Mouse (Mus musculus) MEL-GATA-1-ER (cell line): ENCODE data around the gene 4930578G10Rik.
"Not testable (repeated sequence)": the region's sequence is repeated elsewhere in the genome, so short reads cannot be mapped to it uniquely, and the experiment has no call there.

Experiments
- DNase-seq: peaks from one replicate; pipeline ENCODE4 v3.0.0-alpha.2; 2012; ENCODE audit warnings: low read depth; ENCODE audit errors: extremely low read depth

Gene 4930578G10Rik

GRCm38 (mm10) chr4:42735245-42735644 lies at the start of gene 4930578G10Rik:
Gene 4930578G10Rik, plus strand, starts transcription at chr4:42735545.
- DNase-seq = not testable (repeated sequence)

GRCm38 (mm10) chr4:42756477-42756876 lies 21.1 kb downstream of the 4930578G10Rik start, which contains the start of gene Ccl19:
Gene Ccl19, minus strand, starts transcription at chr4:42756577.
- DNase-seq = not testable (repeated sequence)

GRCm38 (mm10) chr4:42773893-42774292 lies 38.5 kb downstream of the 4930578G10Rik start, which contains the start of gene Ccl21a:
Gene Ccl21a, minus strand, starts transcription at chr4:42773993.
- not testable (repeated sequence) for DNase-seq

- DNase-seq = not testable (repeated sequence)
Observed at GRCm38 (mm10) chr4:42853788-42854187, 118.4 kb downstream of the 4930578G10Rik start, which contains the start of gene Fam205a1. Gene Fam205a1, minus strand, starts transcription at chr4:42853888.

- DNase-seq = not testable (repeated sequence)
Observed at GRCm38 (mm10) chr4:42856671-42857070, 121.3 kb downstream of the 4930578G10Rik start, which contains the start of gene Gm12394. Gene Gm12394, minus strand, starts transcription at chr4:42856771.

GRCm38 (mm10) chr4:42860483-42860882 lies 125.1 kb downstream of the 4930578G10Rik start:
- not testable (repeated sequence) for DNase-seq

GRCm38 (mm10) chr4:42863487-42863886 lies 128.1 kb downstream of the 4930578G10Rik start:
- not testable (repeated sequence) for DNase-seq

- no peak for DNase-seq
Observed at GRCm38 (mm10) chr4:42867390-42867789, 132.0 kb downstream of the 4930578G10Rik start.

GRCm38 (mm10) chr4:42868193-42868592 lies 132.8 kb downstream of the 4930578G10Rik start:
- DNase-seq = no peak

GRCm38 (mm10) chr4:42870748-42871147 lies 135.4 kb downstream of the 4930578G10Rik start:
- DNase-seq = no peak

- DNase-seq = no peak
Observed at GRCm38 (mm10) chr4:42872151-42872550, 136.8 kb downstream of the 4930578G10Rik start.

- DNase-seq = no peak
Observed at GRCm38 (mm10) chr4:42872746-42873435, 137.5 kb downstream of the 4930578G10Rik start.

GRCm38 (mm10) chr4:42874134-42874533 lies 138.8 kb downstream of the 4930578G10Rik start, which contains the start of gene Fam205c:
Gene Fam205c, minus strand, starts transcription at chr4:42874234.
- no peak for DNase-seq

GRCm38 (mm10) chr4:42876586-42877291 lies 141.4 kb downstream of the 4930578G10Rik start:
- peak; percentile 29 for DNase-seq

GRCm38 (mm10) chr4:42877657-42878056 lies 142.3 kb downstream of the 4930578G10Rik start:
- DNase-seq = no peak

- DNase-seq = peak; percentile 64
Observed at GRCm38 (mm10) chr4:42879829-42880676, 144.7 kb downstream of the 4930578G10Rik start.

- no peak for DNase-seq
Observed at GRCm38 (mm10) chr4:42880677-42880948, 145.3 kb downstream of the 4930578G10Rik start.

GRCm38 (mm10) chr4:42886926-42887325 lies 151.6 kb downstream of the 4930578G10Rik start:
- no peak for DNase-seq

GRCm38 (mm10) chr4:42888806-42889205 lies 153.5 kb downstream of the 4930578G10Rik start:
- no peak for DNase-seq

- DNase-seq = no peak
Observed at GRCm38 (mm10) chr4:42891176-42891575, 155.8 kb downstream of the 4930578G10Rik start.

GRCm38 (mm10) chr4:42895118-42895517 lies 159.8 kb downstream of the 4930578G10Rik start:
- no peak for DNase-seq
